Comparison of ENCODE assay signal across 8 mouse cellular contexts in the genomic region with DNA sequence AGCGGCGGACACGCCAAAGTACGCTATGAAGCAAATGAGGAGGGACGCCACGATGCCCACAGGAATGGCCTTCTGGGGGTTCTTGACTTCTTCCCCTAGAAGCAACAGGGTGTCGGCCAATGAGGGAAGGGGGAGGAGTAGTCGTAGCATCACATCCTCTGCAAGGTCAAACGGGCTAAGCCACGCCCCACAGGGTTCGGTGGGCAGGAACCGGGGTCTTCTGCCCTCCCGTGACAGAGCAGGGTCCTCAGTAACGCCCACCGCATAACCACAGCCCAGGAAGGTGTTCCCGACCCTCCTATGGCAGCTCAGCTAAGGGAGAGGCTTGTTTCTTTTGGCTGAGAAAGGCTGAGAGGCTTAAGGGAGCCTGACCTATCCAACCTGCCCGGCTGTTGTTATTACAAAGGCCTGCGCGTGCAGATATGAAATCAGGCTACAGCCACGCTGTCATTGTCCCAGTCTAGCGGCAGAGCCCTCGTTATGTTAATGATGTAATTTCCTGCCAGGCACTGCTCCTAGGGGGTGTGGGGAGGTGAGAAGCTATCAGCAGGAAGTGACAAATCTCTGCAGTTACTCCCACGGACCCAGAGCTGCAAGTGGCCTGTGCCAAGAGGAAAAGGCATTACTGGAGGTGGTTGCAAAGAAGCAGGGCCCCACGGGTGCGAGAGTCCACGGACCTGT. TPM values are rescaled to one million over a fixed set of nuclear protein-coding genes. Genes with fewer than 3 reads are reported as not detected.
DNase-seq lines count a peak whose midpoint lies in the region; ATAC-seq and TF ChIP-seq lines count a peak whose summit lies in the region.

No protein-coding gene starts in this region.

- no peak for TF ChIP-seq POLR2A in spleen, adult 2 months (IDR thresholded peaks at IDR 0.05; ENCODE audit: low read depth, low read length)

- H3K27ac ChIP-seq in spleen, adult 2 months (ENCODE audit: insufficient read depth, low read length) = peak overlapping the region; percentile 54
- no peak overlapping the region for H3K27ac ChIP-seq in forebrain, embryonic 11.5 days (ENCODE audit: low read depth, low read length)
- H3K27ac ChIP-seq in hindbrain, embryonic 12.5 days = peak overlapping the region; percentile 61
- peak overlapping the region; percentile 58 for H3K27ac ChIP-seq in stomach, postnatal 0 days (replicated peaks)

- 0 out of 2 replicates have a peak overlapping the region, but pooled peaks have one; percentile 0 for H3K4me2 ChIP-seq in forebrain, embryonic 11.5 days (ENCODE audit: low read depth, low read length, severe bottlenecking)
- H3K4me2 ChIP-seq in hindbrain, embryonic 12.5 days (replicated peaks) = peak overlapping the region; percentile 44
- 0 out of 2 replicates have a peak overlapping the region, but pooled peaks have one; percentile 14 for H3K4me2 ChIP-seq in stomach, postnatal 0 days (replicated peaks; ENCODE audit: low read depth)

- DNase-seq in spleen, adult 2 months (ENCODE audit: low read depth in 1 of 2, low spot score in 2 of 2) = peak in 1 of 2 experiments; percentile 36
- DNase-seq in spleen, adult 18-20 months = no peak
- DNase-seq in forebrain, embryonic 11.5 days (ENCODE audit: low spot score) = peak; percentile 62
- peak; percentile 32 to 54 for DNase-seq in left cerebral cortex, adult 9 months (ENCODE audit: low spot score in 2 of 2)
- DNase-seq in stomach, postnatal 0 days (ENCODE audit: low spot score) = peak; percentile 64
- DNase-seq in ovary, postnatal 10 days (ENCODE audit: low spot score) = no peak

- H3K36me3 ChIP-seq in spleen, adult 2 months (ENCODE audit: control insufficient read depth, insufficient read depth, low read length) = peaks cover 13% of the 10 kb centered on the region
- no peaks in the 10 kb centered on the region for H3K36me3 ChIP-seq in forebrain, embryonic 11.5 days (ENCODE audit: control insufficient read depth, insufficient read depth, low read length)
- no peaks in the 10 kb centered on the region for H3K36me3 ChIP-seq in hindbrain, embryonic 12.5 days
- no peaks in the 10 kb centered on the region for H3K36me3 ChIP-seq in stomach, postnatal 0 days (ENCODE audit: control insufficient read depth, insufficient read depth, low read length)

- H3K27me3 ChIP-seq in spleen, adult 2 months (ENCODE audit: control insufficient read depth, insufficient read depth, low read length) = no peaks in the 10 kb centered on the region
- H3K27me3 ChIP-seq in forebrain, embryonic 11.5 days (ENCODE audit: control insufficient read depth, insufficient read depth, low read length) = no peaks in the 10 kb centered on the region
- H3K27me3 ChIP-seq in hindbrain, embryonic 12.5 days = no peaks in the 10 kb centered on the region
- H3K27me3 ChIP-seq in stomach, postnatal 0 days (ENCODE audit: control insufficient read depth, insufficient read depth, low read length) = no peaks in the 10 kb centered on the region

- no peak overlapping the region; the same call in 1 of the 2 replicates for H3K4me3 ChIP-seq in spleen, adult 2 months (ENCODE audit: extremely low read depth, insufficient read depth, insufficient read length)
- H3K4me3 ChIP-seq in forebrain, embryonic 11.5 days (ENCODE audit: low read depth, low read length) = no peak overlapping the region
- peak overlapping the region; percentile 8; the same call in 1 of the 2 replicates for H3K4me3 ChIP-seq in hindbrain, embryonic 12.5 days
- H3K4me3 ChIP-seq in stomach, postnatal 0 days (ENCODE audit: low read depth, low read length) = no peak overlapping the region

- TF ChIP-seq EP300 in stomach, postnatal 0 days (optimal IDR thresholded peaks at IDR 0.05) = no peak

- H3K9me3 ChIP-seq in forebrain, embryonic 11.5 days (ENCODE audit: control insufficient read depth, low read length) = no peaks in the 10 kb centered on the region
- H3K9me3 ChIP-seq in hindbrain, embryonic 12.5 days (replicated peaks) = no peaks in the 10 kb centered on the region
- H3K9me3 ChIP-seq in stomach, postnatal 0 days (ENCODE audit: control insufficient read depth, low read length) = no peaks in the 10 kb centered on the region

- H3K9ac ChIP-seq in forebrain, embryonic 11.5 days (ENCODE audit: low read length) = no peak overlapping the region
- no peak overlapping the region for H3K9ac ChIP-seq in hindbrain, embryonic 12.5 days
- H3K9ac ChIP-seq in stomach, postnatal 0 days (ENCODE audit: low read length) = no peak overlapping the region

- 55% methylated on average over 26 of the region's 26 CpGs for WGBS in spleen, adult 2 months
- whole genome bisulfite sequencing in forebrain, embryonic 11.5 days = 43% methylated on average over 26 of the region's 26 CpGs
- 42% methylated on average over 26 of the region's 26 CpGs for WGBS in hindbrain, embryonic 12.5 days
- WGBS in stomach, postnatal 0 days = 37% methylated on average over 26 of the region's 26 CpGs

- peak; percentile 49; the same call in 1 of the 2 replicates for ATAC-seq in forebrain, embryonic 11.5 days (replicated peaks; ENCODE audit: low FRiP score)
- peak; percentile 64 for ATAC-seq in hindbrain, embryonic 12.5 days (ENCODE audit: low FRiP score)
- ATAC-seq in megakaryocyte, adult 5-6 weeks (ENCODE audit: poor library complexity, severe bottlenecking) = peak; percentile 85
- peak; percentile 93 for ATAC-seq in stomach, postnatal 0 days (ENCODE audit: low FRiP score, low TSS enrichment)

- H3K4me1 ChIP-seq in spleen, adult 2 months (ENCODE audit: control insufficient read depth, insufficient read depth, insufficient read length) = peaks cover 6% of the 10 kb centered on the region; the same call in 1 of the 2 replicates
- H3K4me1 ChIP-seq in forebrain, embryonic 11.5 days (replicated peaks; ENCODE audit: control insufficient read depth, insufficient read depth, low read length) = no peaks in the 10 kb centered on the region
- H3K4me1 ChIP-seq in hindbrain, embryonic 12.5 days = peaks cover 13% of the 10 kb centered on the region
- peaks cover 2% of the 10 kb centered on the region; the same call in 1 of the 2 replicates for H3K4me1 ChIP-seq in stomach, postnatal 0 days (replicated peaks; ENCODE audit: control insufficient read depth, insufficient read depth)

- TF ChIP-seq CTCF in spleen, adult 2 months (IDR thresholded peaks at IDR 0.05; ENCODE audit: extremely low read depth, insufficient read depth, insufficient read length, insufficient replicate concordance) = no peak
- no peak for TF ChIP-seq CTCF in stomach, postnatal 0 days (IDR thresholded peaks at IDR 0.05; ENCODE audit: low read depth)

RNA-seq across cellular contexts. Expression of gene Slc7a1, which starts 57.5 kb away (rescaled TPM):
- polyA plus RNA-seq in spleen, adult 2 months (2012; rRNA removed) = 8.8 and 9.3 TPM in 2 replicates
- 28.1 and 32.9 TPM in 2 replicates for polyA plus RNA-seq in forebrain, embryonic 11.5 days (2014; fragmentation: Nextera tagmentation; extraction: Ambion mirVana)
- polyA plus RNA-seq in hindbrain, embryonic 12.5 days (2016; fragmentation: Nextera tagmentation; extraction: Ambion mirVana) = 15.4 and 17.1 TPM in 2 replicates
- total RNA-seq in megakaryocyte, adult 5-6 weeks (2015) = 17.2 and 18.6 TPM in 2 replicates
- 7.6 and 12.3 TPM in 2 replicates for total RNA-seq in megakaryocyte, adult 5-6 weeks (2017)
- 17.8 and 20.9 TPM in 2 replicates for polyA plus RNA-seq in stomach, postnatal 0 days (2015; fragmentation: Nextera tagmentation; extraction: Ambion mirVana)

Comparison
In these comparisons a context has a peak if more than half of its experiments do, and no peak if none do; other contexts are left out.
1. DNase-seq: peak in forebrain, embryonic 11.5 days (single experiment), left cerebral cortex, adult 9 months (2 of 2) and stomach, postnatal 0 days (single experiment); none in spleen, adult 18-20 months (0 of 2) and ovary, postnatal 10 days (single experiment).
2. Peak in every context shown above with its lines, with median percentiles within 50 percentile points of each other: ATAC-seq and H3K4me2 ChIP-seq.